Mouse (Mus musculus): ENCODE measurements around the gene Il9. TPM values are rescaled to one million over a fixed set of nuclear protein-coding genes. Genes with fewer than 3 reads are reported as not detected.

Il9 gene
- polyA plus RNA-seq, 1 experiment, result not detected

DNA sequence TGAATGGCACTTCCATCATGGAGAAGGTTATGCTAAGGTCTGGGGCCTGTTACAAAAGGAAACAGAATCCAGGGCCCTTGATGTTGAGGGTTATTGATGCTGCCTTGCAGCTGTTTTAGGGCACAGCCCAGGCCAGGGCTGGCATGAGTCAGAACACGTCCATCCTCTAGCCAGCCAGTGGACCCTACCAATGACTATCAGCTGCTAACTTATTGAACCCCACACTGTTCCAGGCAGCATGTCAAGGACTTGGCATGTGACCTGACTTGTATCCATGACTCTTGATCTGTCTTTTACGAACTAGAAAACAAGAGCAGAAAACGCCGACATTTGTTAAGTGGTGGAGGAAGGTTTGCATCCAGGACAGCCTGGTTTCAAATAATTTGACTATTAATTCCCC lies 19.3 kb downstream of the Il9 start:
- Histone ChIP-seq H3K79me2 (ENCODE audit: control insufficient read depth, insufficient read depth) (no peaks in the 10 kb centered on the region), H3K27me3 (ENCODE audit: control insufficient read depth, insufficient read depth, insufficient read length) (peaks cover 20% of the 10 kb centered on the region), H3K36me3 (ENCODE audit: control insufficient read depth, insufficient read depth) (no peaks in the 10 kb centered on the region), H3K4me3 (ENCODE audit: insufficient read depth, poor library complexity, severe bottlenecking) (no peak overlapping the region), H3K79me3 (ENCODE audit: low read depth) (no peaks in the 10 kb centered on the region), H3ac (ENCODE audit: control insufficient read depth, insufficient read length, low read depth) (no peak overlapping the region)
- no peak for TF ChIP-seq CEBPB (IDR thresholded peaks at IDR 0.05; ENCODE audit: low read depth)
- no peak for TF ChIP-seq MAX (IDR thresholded peaks at IDR 0.05)
- TF ChIP-seq MYOG (IDR thresholded peaks at IDR 0.05; ENCODE audit: control insufficient read depth, extremely low read depth, insufficient read length), result no peak
- TF ChIP-seq FOSL1 (IDR thresholded peaks at IDR 0.05; ENCODE audit: insufficient read depth, low read length, poor library complexity, severe bottlenecking), result no peak
- no peak for TF ChIP-seq USF1 (IDR thresholded peaks at IDR 0.05; ENCODE audit: low read depth)
- TF ChIP-seq CTCF (IDR thresholded peaks at IDR 0.05; ENCODE audit: control insufficient read depth, insufficient read depth, insufficient read length), result no peak
- no peak for TF ChIP-seq MYOD1 (IDR thresholded peaks at IDR 0.05; ENCODE audit: control insufficient read depth, insufficient read length, low read depth)

DNA sequence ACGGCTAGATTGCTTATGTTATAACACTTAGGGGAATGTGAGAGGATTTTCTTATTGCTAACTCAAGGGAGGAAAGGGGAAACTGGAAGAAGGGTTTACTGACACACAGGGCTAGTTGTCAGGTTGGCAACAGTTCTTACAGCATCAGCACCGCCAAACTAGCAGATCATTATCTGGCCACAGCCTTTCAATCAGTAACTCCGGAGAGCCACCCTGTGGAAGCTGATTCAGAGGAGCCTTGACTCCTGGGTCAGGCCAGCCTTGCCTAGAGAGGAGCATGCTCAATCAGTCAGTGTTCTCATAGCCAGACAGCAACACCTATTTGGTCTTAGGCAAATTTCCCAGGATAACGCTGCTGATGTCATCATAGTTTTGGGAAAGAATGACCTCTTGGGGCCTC lies 20.6 kb downstream of the Il9 start:
- TF ChIP-seq MYOD1 (IDR thresholded peaks at IDR 0.05; ENCODE audit: control insufficient read depth, insufficient read length, low read depth), result no peak
- TF ChIP-seq USF1 (IDR thresholded peaks at IDR 0.05; ENCODE audit: low read depth), result no peak
- no peak for TF ChIP-seq FOSL1 (IDR thresholded peaks at IDR 0.05; ENCODE audit: insufficient read depth, low read length, poor library complexity, severe bottlenecking)
- TF ChIP-seq MYOG (IDR thresholded peaks at IDR 0.05; ENCODE audit: control insufficient read depth, extremely low read depth, insufficient read length), result no peak
- TF ChIP-seq CEBPB (IDR thresholded peaks at IDR 0.05; ENCODE audit: low read depth), result no peak
- no peak for TF ChIP-seq MAX (IDR thresholded peaks at IDR 0.05)
- TF ChIP-seq CTCF (IDR thresholded peaks at IDR 0.05; ENCODE audit: control insufficient read depth, insufficient read depth, insufficient read length), result no peak
- H3K79me3 ChIP-seq (ENCODE audit: low read depth), result no peaks in the 10 kb centered on the region

DNA sequence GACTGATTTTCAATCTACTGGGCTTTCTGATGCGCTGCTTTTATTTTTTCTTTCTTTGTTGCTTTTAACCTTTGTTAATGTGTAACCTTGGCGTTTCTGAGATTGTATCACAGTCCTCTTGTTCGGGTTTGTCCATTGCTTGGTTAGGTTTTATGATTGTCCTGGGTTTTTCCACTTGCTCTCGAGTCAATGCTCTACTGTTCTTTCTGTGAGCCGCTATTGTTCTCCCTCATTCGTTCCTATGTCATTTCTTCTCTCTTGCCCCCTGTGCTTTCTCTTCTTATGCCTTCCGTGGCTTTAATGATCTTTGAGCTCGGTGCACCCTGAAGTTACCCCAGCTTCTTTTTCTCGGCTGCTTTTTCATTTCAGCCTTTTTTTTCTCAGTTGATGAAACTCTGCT lies 24.0 kb downstream of the Il9 start:
- TF ChIP-seq CEBPB (IDR thresholded peaks at IDR 0.05; ENCODE audit: low read depth) (no peak), USF1 (IDR thresholded peaks at IDR 0.05; ENCODE audit: low read depth) (no peak), CTCF (IDR thresholded peaks at IDR 0.05; ENCODE audit: control insufficient read depth, insufficient read depth, insufficient read length) (no peak), FOSL1 (IDR thresholded peaks at IDR 0.05; ENCODE audit: insufficient read depth, low read length, poor library complexity, severe bottlenecking) (no peak), MAX (IDR thresholded peaks at IDR 0.05) (no peak), MYOG (IDR thresholded peaks at IDR 0.05; ENCODE audit: control insufficient read depth, extremely low read depth, insufficient read length) (no peak), MYOD1 (IDR thresholded peaks at IDR 0.05; ENCODE audit: control insufficient read depth, insufficient read length, low read depth) (no peak)
- Histone ChIP-seq H3K36me3 (ENCODE audit: control insufficient read depth, insufficient read depth) (no peaks in the 10 kb centered on the region), H3K79me3 (ENCODE audit: low read depth) (no peaks in the 10 kb centered on the region)

More for the DNA sequence above, 20.6 kb downstream of the Il9 start:
- no peaks in the 10 kb centered on the region for H3K36me3 ChIP-seq (ENCODE audit: control insufficient read depth, insufficient read depth)
- no peak overlapping the region for H3K4me3 ChIP-seq (ENCODE audit: insufficient read depth, poor library complexity, severe bottlenecking)
- no peaks in the 10 kb centered on the region for H3K79me2 ChIP-seq (ENCODE audit: control insufficient read depth, insufficient read depth)
- H3K27me3 ChIP-seq (ENCODE audit: control insufficient read depth, insufficient read depth, insufficient read length), result peaks cover 27% of the 10 kb centered on the region
- no peak overlapping the region for H3ac ChIP-seq (ENCODE audit: control insufficient read depth, insufficient read length, low read depth)

DNA sequence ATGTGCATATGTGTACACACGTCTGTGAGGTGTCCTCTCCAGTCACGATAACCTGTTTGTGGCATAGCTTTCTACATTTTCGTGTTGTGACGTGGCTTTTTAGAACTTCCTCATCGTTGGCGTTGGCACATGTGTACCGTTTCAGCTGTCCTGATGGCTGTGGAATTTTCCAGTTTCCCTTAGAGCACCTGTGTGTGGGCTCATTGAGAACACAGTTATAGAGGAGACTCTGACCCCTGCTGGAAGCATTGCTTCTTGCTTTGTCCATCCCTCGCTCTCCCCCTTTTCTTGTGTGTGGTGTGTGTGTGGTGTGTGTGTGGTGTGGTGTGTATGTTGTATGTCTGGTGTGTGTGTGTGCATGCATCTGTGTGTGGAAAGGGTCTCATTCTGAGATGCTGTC lies 32.0 kb downstream of the Il9 start:
- Histone ChIP-seq H3K36me3 (ENCODE audit: control insufficient read depth, insufficient read depth) (no peaks in the 10 kb centered on the region), H3ac (ENCODE audit: control insufficient read depth, insufficient read length, low read depth) (no peak overlapping the region), H3K27me3 (ENCODE audit: control insufficient read depth, insufficient read depth, insufficient read length) (peaks cover 33% of the 10 kb centered on the region), H3K79me3 (ENCODE audit: low read depth) (no peaks in the 10 kb centered on the region), H3K4me3 (ENCODE audit: insufficient read depth, poor library complexity, severe bottlenecking) (no peak overlapping the region), H3K79me2 (ENCODE audit: control insufficient read depth, insufficient read depth) (no peaks in the 10 kb centered on the region)
- TF ChIP-seq USF1 (IDR thresholded peaks at IDR 0.05; ENCODE audit: low read depth), result no peak
- TF ChIP-seq CEBPB (IDR thresholded peaks at IDR 0.05; ENCODE audit: low read depth), result no peak
- TF ChIP-seq CTCF (IDR thresholded peaks at IDR 0.05; ENCODE audit: control insufficient read depth, insufficient read depth, insufficient read length), result no peak
- TF ChIP-seq MYOD1 (IDR thresholded peaks at IDR 0.05; ENCODE audit: control insufficient read depth, insufficient read length, low read depth), result no peak
- no peak for TF ChIP-seq MAX (IDR thresholded peaks at IDR 0.05)
- no peak for TF ChIP-seq FOSL1 (IDR thresholded peaks at IDR 0.05; ENCODE audit: insufficient read depth, low read length, poor library complexity, severe bottlenecking)
- TF ChIP-seq MYOG (IDR thresholded peaks at IDR 0.05; ENCODE audit: control insufficient read depth, extremely low read depth, insufficient read length), result no peak

More for the DNA sequence above, 24.0 kb downstream of the Il9 start:
- Histone ChIP-seq H3K4me3 (ENCODE audit: insufficient read depth, poor library complexity, severe bottlenecking) (no peak overlapping the region), H3K79me2 (ENCODE audit: control insufficient read depth, insufficient read depth) (no peaks in the 10 kb centered on the region), H3ac (ENCODE audit: control insufficient read depth, insufficient read length, low read depth) (no peak overlapping the region), H3K27me3 (ENCODE audit: control insufficient read depth, insufficient read depth, insufficient read length) (peaks cover 18% of the 10 kb centered on the region)

DNA sequence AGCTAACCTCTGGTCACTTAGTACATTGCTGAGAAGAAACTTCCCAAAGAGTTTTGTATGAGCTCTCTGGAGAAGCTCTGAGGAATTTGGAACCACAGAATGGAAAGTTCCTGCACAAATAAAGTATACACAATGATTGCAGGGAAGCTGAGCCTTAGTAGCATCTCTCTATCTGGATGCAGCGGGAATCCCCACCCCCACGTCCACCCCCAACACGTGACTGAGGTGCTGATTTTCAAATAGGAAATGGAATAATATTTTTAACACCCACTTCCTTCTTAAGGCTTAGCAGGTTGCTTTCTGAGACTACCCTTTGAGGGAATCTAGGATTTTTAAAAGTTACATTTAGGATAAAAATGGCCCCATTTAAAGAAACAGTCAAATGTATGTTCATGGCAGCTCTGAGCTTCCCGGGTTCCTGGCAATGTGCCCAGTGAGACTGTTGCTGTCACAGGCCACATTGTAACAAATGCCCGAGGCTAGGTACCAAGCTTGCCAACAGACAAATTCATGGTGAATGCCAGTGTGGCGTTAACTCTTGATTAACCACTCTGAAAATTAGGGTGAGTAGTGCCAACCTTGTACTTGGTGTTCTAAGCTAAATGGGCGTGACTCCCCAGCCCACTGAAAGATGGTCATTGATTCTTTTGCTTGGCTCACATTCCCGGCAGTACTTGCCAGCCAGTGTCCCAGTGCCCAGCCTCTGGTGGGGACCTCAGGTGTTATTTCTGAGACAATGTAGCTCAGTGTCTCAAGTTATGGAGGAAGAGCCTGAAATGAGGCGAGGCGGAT lies 32.6 kb downstream of the Il9 start:
- H3ac ChIP-seq (ENCODE audit: control insufficient read depth, insufficient read length, low read depth), result no peak overlapping the region
- H3K79me3 ChIP-seq (ENCODE audit: low read depth), result no peaks in the 10 kb centered on the region
- H3K36me3 ChIP-seq (ENCODE audit: control insufficient read depth, insufficient read depth), result no peaks in the 10 kb centered on the region
- H3K4me3 ChIP-seq (ENCODE audit: insufficient read depth, poor library complexity, severe bottlenecking), result no peak overlapping the region
- no peak for TF ChIP-seq CEBPB (IDR thresholded peaks at IDR 0.05; ENCODE audit: low read depth)
- TF ChIP-seq USF1 (IDR thresholded peaks at IDR 0.05; ENCODE audit: low read depth), result peak; percentile 2
- TF ChIP-seq FOSL1 (IDR thresholded peaks at IDR 0.05; ENCODE audit: insufficient read depth, low read length, poor library complexity, severe bottlenecking), result no peak
- no peak for TF ChIP-seq MYOG (IDR thresholded peaks at IDR 0.05; ENCODE audit: control insufficient read depth, extremely low read depth, insufficient read length)
- TF ChIP-seq CTCF (IDR thresholded peaks at IDR 0.05; ENCODE audit: control insufficient read depth, insufficient read depth, insufficient read length), result no peak
- TF ChIP-seq MAX (IDR thresholded peaks at IDR 0.05), result no peak
- H3K79me2 ChIP-seq (ENCODE audit: control insufficient read depth, insufficient read depth), result no peaks in the 10 kb centered on the region
- peaks cover 32% of the 10 kb centered on the region for H3K27me3 ChIP-seq (ENCODE audit: control insufficient read depth, insufficient read depth, insufficient read length)
